Mouse (Mus musculus): Measurements from ENCODE around the gene Tmem234. TPM values are rescaled to one million over a fixed set of nuclear protein-coding genes. Genes with fewer than 3 reads are reported as not detected.

The Tmem234 gene
- polyA plus RNA-seq, 1 experiment from 2014 or later = 166 TPM

GRCm38 (mm10) chr4:129585773-129586172, 14.7 kb upstream of the Tmem234 start:
- H3K4me3 ChIP-seq (ENCODE audit: low read depth, low read length) = no peak overlapping the region
- H3K9me3 ChIP-seq (ENCODE audit: control insufficient read depth, low read length) = no peaks in the 10 kb centered on the region
- ATAC-seq (ENCODE audit: low read depth) (no peak), DNase-seq (ENCODE audit: low spot score) (no peak)
- no peaks in the 10 kb centered on the region; the same call in 1 of the 2 replicates for H3K4me1 ChIP-seq (ENCODE audit: control insufficient read depth, insufficient read depth, low read length)
- H3K27ac ChIP-seq (replicated peaks; ENCODE audit: low read depth, low read length) = no peak overlapping the region
- no peak overlapping the region for H3K9ac ChIP-seq (ENCODE audit: low read depth, low read length)
- no peaks in the 10 kb centered on the region for H3K27me3 ChIP-seq (replicated peaks; ENCODE audit: control insufficient read depth, insufficient read depth, low read length)
- H3K4me2 ChIP-seq (ENCODE audit: low read depth, low read length) = peak overlapping the region; percentile 68; the same call in 1 of the 2 replicates
- peaks cover 10% of the 10 kb centered on the region for H3K36me3 ChIP-seq (ENCODE audit: control insufficient read depth, insufficient read depth, low read length)
- 71% methylated on average over 9 of the region's 9 CpGs for WGBS

- peaks cover 22% of the 10 kb centered on the region for H3K36me3 ChIP-seq (ENCODE audit: control insufficient read depth, insufficient read depth, low read length)
- no peak for ATAC-seq (ENCODE audit: low read depth)
- peak; percentile 12 for DNase-seq (ENCODE audit: low spot score)
- no peaks in the 10 kb centered on the region for H3K27me3 ChIP-seq (replicated peaks; ENCODE audit: control insufficient read depth, insufficient read depth, low read length)
- H3K4me3 ChIP-seq (ENCODE audit: low read depth, low read length) = no peak overlapping the region
- H3K4me1 ChIP-seq (ENCODE audit: control insufficient read depth, insufficient read depth, low read length) = no peaks in the 10 kb centered on the region; the same call in 1 of the 2 replicates
- WGBS = 40% methylated on average over 1 of the region's 1 CpGs
- H3K9ac ChIP-seq (ENCODE audit: low read depth, low read length) = no peak overlapping the region
- H3K9me3 ChIP-seq (ENCODE audit: control insufficient read depth, low read length) = no peaks in the 10 kb centered on the region
- H3K4me2 ChIP-seq (ENCODE audit: low read depth, low read length) = no peak overlapping the region
- H3K27ac ChIP-seq (replicated peaks; ENCODE audit: low read depth, low read length) = no peak overlapping the region
Observed at GRCm38 (mm10) chr4:129586943-129587342, 13.5 kb upstream of the Tmem234 start.

DNA sequence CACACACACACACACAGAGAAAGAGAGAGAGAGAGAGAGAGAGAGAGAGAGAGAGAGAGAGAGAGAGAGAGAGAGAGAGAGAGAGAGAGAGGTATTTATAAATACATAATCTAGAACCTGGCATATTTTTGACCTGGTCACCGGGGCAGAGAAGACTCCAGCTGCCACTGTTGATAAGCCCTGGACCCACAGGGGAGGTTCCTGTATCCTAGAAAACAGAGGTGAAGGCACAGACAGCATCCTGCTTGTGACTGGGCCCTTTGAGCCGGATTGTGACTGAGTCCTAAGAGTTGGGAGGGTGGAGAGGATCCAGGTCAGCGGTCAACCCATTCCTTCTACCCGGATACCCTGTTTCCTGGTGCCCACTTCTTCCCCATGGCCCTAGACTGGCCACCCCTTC, 11.6 kb upstream of the Tmem234 start:
- Histone ChIP-seq H3K4me3 (ENCODE audit: low read depth, low read length) (no peak overlapping the region), H3K4me2 (ENCODE audit: low read depth, low read length) (no peak overlapping the region), H3K27ac (replicated peaks; ENCODE audit: low read depth, low read length) (no peak overlapping the region), H3K4me1 (ENCODE audit: control insufficient read depth, insufficient read depth, low read length) (no peaks in the 10 kb centered on the region; the same call in 1 of the 2 replicates), H3K27me3 (replicated peaks; ENCODE audit: control insufficient read depth, insufficient read depth, low read length) (no peaks in the 10 kb centered on the region), H3K9me3 (ENCODE audit: control insufficient read depth, low read length) (no peaks in the 10 kb centered on the region), H3K36me3 (ENCODE audit: control insufficient read depth, insufficient read depth, low read length) (peaks cover 41% of the 10 kb centered on the region), H3K9ac (ENCODE audit: low read depth, low read length) (no peak overlapping the region)
- DNase-seq (ENCODE audit: low spot score) (no peak), ATAC-seq (ENCODE audit: low read depth) (no peak)
- WGBS = 68% methylated on average over 4 of the region's 4 CpGs

DNA sequence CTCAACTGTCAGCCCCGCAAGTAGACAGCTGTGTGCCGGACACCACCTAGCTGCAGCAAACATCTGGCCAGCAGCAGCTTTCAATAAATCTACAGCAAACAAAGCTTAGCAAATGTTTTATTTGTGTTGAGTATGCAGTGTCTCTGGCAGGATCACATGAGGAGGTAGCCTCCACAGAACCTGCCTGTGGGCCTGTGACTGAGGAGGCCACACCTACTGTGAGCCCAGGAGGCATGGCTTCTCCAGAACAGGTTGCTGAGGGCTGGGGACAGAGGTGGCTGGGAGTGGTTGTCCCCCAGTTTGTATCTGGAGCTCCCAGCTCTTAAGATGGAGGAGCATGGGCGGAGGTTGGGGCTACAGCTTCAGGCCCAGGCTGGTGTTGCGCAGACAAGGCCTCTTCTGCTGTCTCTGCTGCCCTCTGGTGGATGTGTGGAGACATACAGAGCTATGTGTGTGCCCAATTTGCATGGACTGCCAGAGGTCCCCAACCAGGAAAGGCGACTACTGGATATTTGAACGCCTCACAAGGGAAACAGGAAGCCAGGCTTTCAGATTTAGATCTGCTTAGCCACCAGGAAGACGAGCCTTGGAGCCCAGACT, 8.1 kb downstream of the Tmem234 start:
- no peak overlapping the region for H3K4me3 ChIP-seq (ENCODE audit: low read depth, low read length)
- 31% methylated on average over 7 of the region's 7 CpGs for WGBS
- H3K4me2 ChIP-seq (ENCODE audit: low read depth, low read length) = no peak overlapping the region
- no peaks in the 10 kb centered on the region for H3K9me3 ChIP-seq (ENCODE audit: control insufficient read depth, low read length)
- H3K27ac ChIP-seq (replicated peaks; ENCODE audit: low read depth, low read length) = no peak overlapping the region; the same call in 1 of the 2 replicates
- H3K9ac ChIP-seq (ENCODE audit: low read depth, low read length) = peak overlapping the region; percentile 37; the same call in 1 of the 2 replicates
- DNase-seq (ENCODE audit: low spot score) = peak; percentile 90
- no peaks in the 10 kb centered on the region for H3K27me3 ChIP-seq (replicated peaks; ENCODE audit: control insufficient read depth, insufficient read depth, low read length)
- H3K4me1 ChIP-seq (ENCODE audit: control insufficient read depth, insufficient read depth, low read length) = no peaks in the 10 kb centered on the region
- peak; percentile 90 for ATAC-seq (ENCODE audit: low read depth)
- peaks cover 44% of the 10 kb centered on the region for H3K36me3 ChIP-seq (ENCODE audit: control insufficient read depth, insufficient read depth, low read length)

DNA sequence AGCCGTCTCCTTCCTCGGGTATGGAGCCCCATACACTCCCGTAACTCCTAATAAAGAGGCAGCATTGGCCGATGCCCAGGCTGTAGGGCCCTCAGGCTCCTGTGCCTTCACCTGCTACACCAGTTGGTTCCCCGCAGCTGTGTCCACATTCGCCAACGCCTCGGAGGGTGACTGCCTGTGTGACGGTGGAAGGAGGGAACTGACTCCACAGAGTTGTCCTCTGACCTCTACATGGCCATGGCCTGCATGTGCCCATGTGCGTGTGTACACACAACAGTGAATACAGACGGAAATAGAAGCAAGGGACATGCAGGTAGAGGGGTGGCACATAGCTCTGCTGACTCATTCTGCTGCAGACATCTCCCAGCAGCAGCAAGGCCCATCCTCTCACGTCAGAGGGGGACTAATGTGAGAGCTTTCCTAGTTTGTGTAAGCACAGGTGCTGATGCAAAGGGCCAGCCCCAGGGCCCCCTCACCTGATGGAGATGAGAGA, 8.7 kb downstream of the Tmem234 start:
- no peaks in the 10 kb centered on the region for H3K9me3 ChIP-seq (ENCODE audit: control insufficient read depth, low read length)
- no peak; the same call in 1 of the 2 replicates for ATAC-seq (ENCODE audit: low read depth)
- no peak overlapping the region for H3K4me3 ChIP-seq (ENCODE audit: low read depth, low read length)
- H3K9ac ChIP-seq (ENCODE audit: low read depth, low read length) = no peak overlapping the region
- no peaks in the 10 kb centered on the region for H3K4me1 ChIP-seq (ENCODE audit: control insufficient read depth, insufficient read depth, low read length)
- peaks cover 40% of the 10 kb centered on the region for H3K36me3 ChIP-seq (ENCODE audit: control insufficient read depth, insufficient read depth, low read length)
- H3K27ac ChIP-seq (replicated peaks; ENCODE audit: low read depth, low read length) = no peak overlapping the region
- H3K27me3 ChIP-seq (replicated peaks; ENCODE audit: control insufficient read depth, insufficient read depth, low read length) = no peaks in the 10 kb centered on the region
- 77% methylated on average over 12 of the region's 12 CpGs for WGBS
- no peak for DNase-seq (ENCODE audit: low spot score)
- no peak overlapping the region for H3K4me2 ChIP-seq (ENCODE audit: low read depth, low read length)

DNA sequence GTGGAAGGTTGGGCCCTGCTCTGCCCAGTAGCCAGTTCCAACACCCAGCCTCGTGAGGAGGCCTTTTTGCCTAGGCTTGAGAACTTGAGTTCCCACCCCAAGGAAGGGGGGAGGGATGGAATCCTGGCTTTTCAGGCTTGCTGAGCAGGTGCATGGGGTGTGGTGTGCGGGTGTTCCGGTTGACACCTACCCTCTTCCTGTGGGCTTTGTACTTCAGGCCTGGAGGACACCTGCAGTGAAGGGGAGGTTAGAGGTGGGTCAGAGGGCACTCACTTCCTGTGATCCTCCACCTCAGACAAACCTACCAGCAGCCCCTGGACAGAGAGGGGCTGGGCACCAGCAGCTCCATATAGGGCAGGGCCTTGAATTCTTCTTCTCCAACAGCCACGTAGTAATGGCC, 9.6 kb downstream of the Tmem234 start:
- H3K9me3 ChIP-seq (ENCODE audit: control insufficient read depth, low read length) = no peaks in the 10 kb centered on the region
- 94% methylated on average over 4 of the region's 4 CpGs for WGBS
- ATAC-seq (ENCODE audit: low read depth) = no peak
- peaks cover 33% of the 10 kb centered on the region for H3K36me3 ChIP-seq (ENCODE audit: control insufficient read depth, insufficient read depth, low read length)
- no peak for DNase-seq (ENCODE audit: low spot score)
- H3K4me3 ChIP-seq (ENCODE audit: low read depth, low read length) = no peak overlapping the region
- H3K4me1 ChIP-seq (ENCODE audit: control insufficient read depth, insufficient read depth, low read length) = no peaks in the 10 kb centered on the region
- H3K4me2 ChIP-seq (ENCODE audit: low read depth, low read length) = no peak overlapping the region
- H3K9ac ChIP-seq (ENCODE audit: low read depth, low read length) = no peak overlapping the region
- no peak overlapping the region for H3K27ac ChIP-seq (replicated peaks; ENCODE audit: low read depth, low read length)
- H3K27me3 ChIP-seq (replicated peaks; ENCODE audit: control insufficient read depth, insufficient read depth, low read length) = no peaks in the 10 kb centered on the region

- Histone ChIP-seq H3K9me3 (ENCODE audit: control insufficient read depth, low read length) (no peaks in the 10 kb centered on the region), H3K9ac (ENCODE audit: low read depth, low read length) (no peak overlapping the region), H3K27ac (replicated peaks; ENCODE audit: low read depth, low read length) (no peak overlapping the region), H3K4me1 (ENCODE audit: control insufficient read depth, insufficient read depth, low read length) (no peaks in the 10 kb centered on the region), H3K36me3 (ENCODE audit: control insufficient read depth, insufficient read depth, low read length) (peaks cover 29% of the 10 kb centered on the region), H3K4me3 (ENCODE audit: low read depth, low read length) (no peak overlapping the region), H3K4me2 (ENCODE audit: low read depth, low read length) (no peak overlapping the region), H3K27me3 (replicated peaks; ENCODE audit: control insufficient read depth, insufficient read depth, low read length) (no peaks in the 10 kb centered on the region)
- 70% methylated on average over 4 of the region's 4 CpGs for WGBS
- ATAC-seq (ENCODE audit: low read depth) = peak; percentile 16; the same call in 1 of the 2 replicates
- DNase-seq (ENCODE audit: low spot score) = no peak
Observed at GRCm38 (mm10) chr4:129610472-129610871, 10.0 kb downstream of the Tmem234 start.

GRCm38 (mm10) chr4:129614093-129614492, 13.6 kb downstream of the Tmem234 start, which contains the start of gene Dcdc2b:
Gene Dcdc2b, minus strand, starts transcription at chr4:129614257.
- H3K4me2 ChIP-seq (ENCODE audit: low read depth, low read length) = no peak within 1 kb of the TSS
- 83% methylated on average over 6 of the region's 6 CpGs for WGBS
- ATAC-seq (ENCODE audit: low read depth) (no peak), DNase-seq (ENCODE audit: low spot score) (no peak)
- peaks cover 23% of the 10 kb centered on the region for H3K36me3 ChIP-seq (ENCODE audit: control insufficient read depth, insufficient read depth, low read length)
- no peak within 1 kb of the TSS for H3K9ac ChIP-seq (ENCODE audit: low read depth, low read length)
- peaks cover 5% of the 10 kb centered on the region; the same call in 1 of the 2 replicates for H3K4me1 ChIP-seq (ENCODE audit: control insufficient read depth, insufficient read depth, low read length)
- no peak within 1 kb of the TSS for H3K27ac ChIP-seq (replicated peaks; ENCODE audit: low read depth, low read length)
- H3K4me3 ChIP-seq (ENCODE audit: low read depth, low read length) = no peak within 1 kb of the TSS
- no peaks in the 10 kb centered on the region for H3K27me3 ChIP-seq (replicated peaks; ENCODE audit: control insufficient read depth, insufficient read depth, low read length)
- H3K9me3 ChIP-seq (ENCODE audit: control insufficient read depth, low read length) = no peaks in the 10 kb centered on the region

DNA sequence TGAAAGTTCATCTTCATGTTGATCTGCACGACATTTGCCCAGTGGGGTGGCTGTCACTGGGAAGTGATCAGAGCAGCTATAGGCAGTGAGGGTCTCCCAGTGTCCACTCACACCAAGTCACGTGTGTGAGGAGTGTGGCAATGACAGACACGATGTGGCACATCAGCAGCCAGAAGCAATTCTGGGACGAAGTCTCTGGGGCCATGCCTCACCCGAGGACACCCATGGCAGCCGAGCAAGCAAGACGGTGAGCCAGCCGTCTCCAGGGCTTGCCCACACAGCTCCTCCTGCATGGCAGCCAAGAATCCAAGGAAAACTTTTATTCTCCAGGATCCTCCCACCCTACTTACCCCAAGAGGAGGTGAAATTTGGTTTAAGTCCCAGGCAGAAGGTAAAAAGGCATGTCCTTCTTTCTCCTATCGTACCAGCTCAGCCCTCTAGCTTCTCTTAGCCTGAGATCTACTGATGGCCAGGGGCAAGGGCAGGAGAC, 15.4 kb downstream of the Tmem234 start:
- H3K36me3 ChIP-seq (ENCODE audit: control insufficient read depth, insufficient read depth, low read length) = peaks cover 23% of the 10 kb centered on the region
- peaks cover 5% of the 10 kb centered on the region; the same call in 1 of the 2 replicates for H3K4me1 ChIP-seq (ENCODE audit: control insufficient read depth, insufficient read depth, low read length)
- 90% methylated on average over 9 of the region's 9 CpGs for WGBS
- DNase-seq (ENCODE audit: low spot score) = no peak
- no peak overlapping the region for H3K27ac ChIP-seq (replicated peaks; ENCODE audit: low read depth, low read length)
- no peak for ATAC-seq (ENCODE audit: low read depth)
- H3K9ac ChIP-seq (ENCODE audit: low read depth, low read length) = no peak overlapping the region
- no peak overlapping the region for H3K4me2 ChIP-seq (ENCODE audit: low read depth, low read length)
- no peak overlapping the region for H3K4me3 ChIP-seq (ENCODE audit: low read depth, low read length)
- H3K27me3 ChIP-seq (replicated peaks; ENCODE audit: control insufficient read depth, insufficient read depth, low read length) = no peaks in the 10 kb centered on the region
- H3K9me3 ChIP-seq (ENCODE audit: control insufficient read depth, low read length) = no peaks in the 10 kb centered on the region
